Mouse (Mus musculus): Measurements from ENCODE around the gene Tmbim1.
A peak's percentile ranks its signal among the peaks of the same experiment; 100 is the strongest.
"Not testable (repeated sequence)": the region's sequence is repeated elsewhere in the genome, so short reads cannot be mapped to it uniquely, and the experiment has no call there.

Tmbim1 gene

GRCm38 (mm10) chr1:74294733-74295455, 10.5 kb downstream of the Tmbim1 start:
- DNase-seq (ENCODE audit: low spot score), result peak; percentile 54

DNA sequence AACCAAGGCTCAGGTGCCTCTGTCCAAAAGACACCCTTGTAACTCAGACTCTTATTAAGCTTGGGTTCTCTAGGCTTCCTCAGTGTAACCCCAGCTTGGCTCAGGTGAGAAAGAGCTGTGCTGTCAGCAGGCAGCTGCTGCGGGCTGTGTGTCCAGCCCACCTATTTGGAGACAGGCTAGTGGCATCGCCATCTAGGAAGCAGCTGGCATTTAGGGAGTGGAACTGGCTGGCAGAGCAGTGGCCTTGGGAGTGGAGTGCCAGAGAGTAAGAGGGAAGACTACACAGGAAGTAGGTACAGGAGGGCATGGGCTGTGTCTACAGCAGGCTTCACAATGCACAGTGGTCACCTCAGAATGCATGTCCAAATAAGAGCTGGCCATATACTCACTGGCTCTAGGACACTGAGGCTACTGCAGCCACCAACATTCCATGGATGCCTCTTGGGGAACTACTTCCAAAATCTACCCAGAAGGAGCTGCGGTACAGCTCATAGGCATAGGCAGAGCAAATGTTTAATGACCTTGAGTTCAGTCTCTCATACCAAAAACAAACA, 11.3 kb downstream of the Tmbim1 start:
- DNase-seq (ENCODE audit: low spot score), result no peak

GRCm38 (mm10) chr1:74293306-74293960, 12.0 kb downstream of the Tmbim1 start:
- no peak for DNase-seq (ENCODE audit: low spot score)

GRCm38 (mm10) chr1:74292331-74293020, 12.9 kb downstream of the Tmbim1 start:
- DNase-seq (ENCODE audit: low spot score), result no peak

- DNase-seq (ENCODE audit: low spot score), result no peak
These were observed 15.3 kb downstream of the Tmbim1 start for GRCm38 (mm10) chr1:74290141-74290540.

DNA sequence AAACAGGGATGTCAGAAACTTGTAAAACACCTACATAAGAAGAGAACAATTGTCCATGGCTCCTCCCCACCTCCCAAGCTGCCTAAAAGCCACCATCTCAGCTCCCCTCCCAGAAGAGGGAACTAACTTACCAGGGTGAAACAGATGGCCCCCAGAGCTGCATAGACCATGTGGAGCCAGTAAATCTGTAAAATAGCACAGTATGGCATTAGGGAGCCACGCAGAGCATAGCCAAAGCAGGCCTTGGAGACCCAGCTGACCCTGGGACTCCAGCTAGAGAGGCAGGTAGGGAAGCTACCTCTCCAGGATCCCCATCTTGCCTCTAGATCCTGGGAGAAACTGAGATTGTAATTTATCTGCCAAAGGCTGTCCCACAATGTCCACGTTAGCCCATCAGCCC, 15.7 kb downstream of the Tmbim1 start:
- DNase-seq (ENCODE audit: low spot score), result no peak

- no peak for DNase-seq (ENCODE audit: low spot score)
These were observed 16.2 kb downstream of the Tmbim1 start for GRCm38 (mm10) chr1:74289248-74289647.

DNA sequence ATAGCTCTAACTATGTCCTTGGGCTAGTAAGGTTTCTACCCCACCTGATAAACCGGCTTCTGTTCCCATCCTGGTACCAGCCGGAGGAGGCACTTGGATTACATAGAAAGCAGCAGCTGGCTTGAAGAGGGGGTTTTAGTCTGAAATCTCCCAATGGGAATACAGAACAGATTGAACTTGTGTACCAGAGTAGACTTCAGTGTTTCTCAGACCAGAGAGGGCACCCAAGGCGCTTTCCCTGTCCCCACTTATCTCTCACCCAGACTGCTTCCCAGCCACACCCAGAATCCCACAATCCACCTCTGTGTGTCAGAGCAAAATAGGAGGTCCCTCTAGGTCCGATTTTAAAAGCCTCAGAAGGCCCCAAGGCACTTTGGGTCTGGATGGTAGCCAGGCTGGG, 17.1 kb downstream of the Tmbim1 start:
- no peak for DNase-seq (ENCODE audit: low spot score)

- not testable (repeated sequence) for DNase-seq (ENCODE audit: low spot score)
These were observed 18.4 kb downstream of the Tmbim1 start for GRCm38 (mm10) chr1:74286869-74287607.

DNA sequence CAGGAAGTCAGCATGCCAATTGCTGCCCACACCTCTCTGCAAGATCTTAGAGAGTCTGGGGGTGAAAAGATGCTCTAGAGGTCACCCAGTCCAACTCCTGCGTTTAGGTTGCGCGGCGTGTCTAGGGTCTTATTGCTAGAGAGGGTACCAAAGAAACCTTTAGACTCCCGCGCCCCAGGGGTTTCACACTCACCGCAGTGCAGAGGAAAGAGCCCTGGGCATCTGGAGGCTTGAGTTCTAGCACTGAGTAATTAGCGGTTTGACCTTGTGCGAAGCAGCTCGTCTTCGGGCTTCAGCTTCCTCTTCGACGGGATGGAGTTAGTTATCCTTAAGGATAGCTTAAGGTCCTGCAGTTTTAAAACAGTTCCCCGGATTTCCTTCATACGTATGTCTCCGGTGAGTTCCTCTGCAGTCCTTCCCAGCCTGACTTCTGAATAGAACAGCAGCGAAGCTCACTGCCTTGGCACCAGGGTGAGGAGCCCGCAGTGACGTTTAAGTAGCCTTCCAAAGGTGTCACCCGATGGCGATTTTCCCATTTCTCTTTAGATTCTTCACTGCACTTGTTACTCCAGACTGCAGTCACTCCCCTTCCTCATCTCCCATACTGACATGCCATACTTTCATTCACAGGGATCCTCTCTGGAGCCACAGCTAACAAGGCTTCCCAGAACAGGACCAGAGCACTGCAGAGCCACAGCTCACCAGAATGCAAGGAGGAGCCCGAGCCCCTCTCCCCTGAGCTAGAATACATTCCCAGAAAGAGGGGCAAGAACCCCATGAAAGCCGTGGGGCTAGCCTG, 20.0 kb downstream of the Tmbim1 start:
- peak; percentile 60 for DNase-seq (ENCODE audit: low spot score)

- peak; percentile 100 for DNase-seq (ENCODE audit: low spot score)
These were observed 20.8 kb downstream of the Tmbim1 start, which contains the start of the genes Aamp and Pnkd for GRCm38 (mm10) chr1:74284543-74285160. Aamp (minus strand) TSS chr1:74284738. Pnkd (plus strand) TSS chr1:74284930.

DNA sequence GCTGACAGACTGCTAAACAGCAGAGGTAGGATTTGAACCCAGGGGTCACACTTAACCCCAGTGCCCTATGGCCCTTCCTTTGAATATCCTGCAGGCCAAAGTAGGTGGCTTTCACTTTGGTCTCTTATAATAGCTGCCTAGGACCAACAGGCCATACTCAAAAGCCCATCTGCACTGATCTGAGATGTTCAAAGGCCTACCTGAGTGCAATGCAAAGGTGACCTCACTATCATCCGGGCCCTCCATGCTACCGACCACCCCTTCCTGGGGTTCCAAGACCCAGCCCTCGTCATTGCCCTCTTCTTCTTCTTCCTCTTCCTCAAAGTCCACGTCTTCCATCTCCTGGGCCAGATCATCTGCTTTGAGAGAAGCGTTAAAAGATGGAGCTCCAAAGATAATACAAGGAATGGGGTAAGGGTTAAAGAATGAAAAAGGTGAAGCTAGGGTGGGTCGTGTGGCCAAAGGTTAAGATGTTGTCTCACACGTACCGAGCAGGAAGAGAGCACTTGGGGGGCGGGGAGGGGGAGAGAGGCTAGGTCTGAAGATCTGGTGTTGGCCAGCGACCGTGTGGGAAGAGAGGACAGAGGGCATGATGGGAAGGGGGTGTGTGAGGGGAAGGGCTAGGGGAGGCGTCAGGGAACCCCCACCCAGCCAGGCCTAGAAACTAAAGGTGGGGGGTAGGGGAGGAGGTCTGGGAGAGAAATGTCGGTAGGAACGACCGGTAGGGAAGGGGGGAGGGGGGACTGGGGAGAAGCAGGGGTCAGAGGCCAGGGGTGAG, 21.5 kb downstream of the Tmbim1 start:
- DNase-seq (ENCODE audit: low spot score), result peak; percentile 73

DNA sequence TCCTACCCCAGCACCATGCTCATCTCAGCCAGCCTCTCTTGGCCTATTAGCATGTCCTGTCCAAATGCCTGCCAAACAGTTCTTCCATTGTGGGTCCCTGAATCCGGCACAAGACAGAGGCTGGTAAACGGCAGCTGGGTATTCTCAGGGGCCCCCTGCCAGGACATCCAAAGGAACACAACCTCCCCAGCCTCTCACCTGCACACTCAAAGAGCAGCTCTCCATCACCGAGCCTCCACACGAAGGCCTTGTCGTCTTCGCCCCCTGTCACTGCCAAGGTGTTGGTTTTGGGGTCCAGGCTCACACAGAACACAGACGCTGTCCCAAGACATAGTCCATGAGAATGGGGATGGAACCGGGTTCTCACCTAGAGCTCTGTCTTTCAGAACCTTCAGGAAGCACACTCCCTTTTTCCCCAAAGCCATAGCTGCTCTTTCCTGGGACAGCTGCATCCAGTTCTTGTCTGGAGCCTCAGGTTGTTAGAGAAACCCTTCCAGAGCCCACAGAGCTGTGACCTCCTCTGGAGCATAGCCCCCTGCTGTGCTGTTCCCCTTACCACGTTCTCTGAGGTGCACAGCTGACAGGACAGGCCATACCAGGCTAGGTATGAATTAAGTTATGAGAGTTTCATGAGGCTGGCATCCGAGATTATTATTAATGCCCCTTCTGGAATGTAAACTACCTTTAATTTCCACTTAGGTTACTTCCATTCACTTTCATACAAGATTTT, 22.4 kb downstream of the Tmbim1 start:
- no peak for DNase-seq (ENCODE audit: low spot score)

DNA sequence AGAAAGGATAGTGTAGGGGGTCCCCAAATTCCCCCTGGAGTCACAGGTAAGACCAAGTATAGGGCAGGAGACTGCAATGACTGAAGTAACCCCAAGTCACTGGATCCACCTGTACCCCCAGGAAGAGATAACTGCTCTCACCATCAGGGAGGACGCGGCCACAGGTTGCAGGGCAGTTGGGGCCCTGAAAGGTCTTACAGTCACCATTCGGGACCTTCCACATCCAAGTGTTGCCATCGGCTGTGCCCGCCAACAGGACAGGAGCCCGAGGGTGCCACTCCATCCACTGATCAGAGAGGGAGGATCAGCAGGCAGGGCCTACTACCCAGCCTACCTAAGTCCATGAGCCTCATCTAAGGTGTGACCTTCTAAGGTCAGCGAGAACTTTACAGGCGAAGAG, 23.5 kb downstream of the Tmbim1 start:
- DNase-seq (ENCODE audit: low spot score), result no peak

- DNase-seq (ENCODE audit: low spot score), result no peak
These were observed 24.1 kb downstream of the Tmbim1 start for GRCm38 (mm10) chr1:74281372-74281771.

DNA sequence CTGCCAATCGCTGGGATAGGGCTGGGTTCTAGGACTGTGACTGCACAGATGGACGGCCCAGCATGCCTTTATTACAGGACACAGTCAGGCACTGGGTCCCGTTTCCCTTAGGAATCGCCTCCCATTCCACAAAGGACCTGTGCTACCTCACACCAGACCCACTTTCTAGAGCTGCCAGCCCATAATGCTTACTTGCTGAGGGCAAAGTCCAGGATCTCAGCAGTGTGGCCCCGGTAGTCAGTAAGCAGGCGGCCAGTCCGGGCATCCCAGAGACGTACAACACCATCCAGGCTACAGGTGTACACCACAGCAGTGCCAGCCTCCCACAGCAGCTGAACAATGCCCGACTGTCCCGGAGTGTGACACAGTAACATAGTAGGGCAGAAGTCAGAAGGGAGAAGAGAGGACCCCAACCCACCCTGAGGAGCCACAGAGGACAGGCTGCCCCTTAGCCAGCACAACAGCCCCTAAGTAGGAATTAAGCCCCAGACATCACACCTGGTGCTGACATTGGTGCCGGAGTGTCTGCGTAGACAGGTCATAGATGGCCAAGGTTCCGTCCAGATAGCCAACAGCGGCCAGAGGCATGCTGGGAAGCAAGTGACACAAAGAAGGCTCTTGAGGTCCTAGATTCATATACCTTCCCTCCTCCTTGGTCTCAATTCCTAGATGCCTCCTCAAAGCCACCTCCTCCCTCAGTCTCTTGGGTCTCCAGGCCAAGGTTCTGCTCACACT, 24.7 kb downstream of the Tmbim1 start:
- no peak for DNase-seq (ENCODE audit: low spot score)

DNA sequence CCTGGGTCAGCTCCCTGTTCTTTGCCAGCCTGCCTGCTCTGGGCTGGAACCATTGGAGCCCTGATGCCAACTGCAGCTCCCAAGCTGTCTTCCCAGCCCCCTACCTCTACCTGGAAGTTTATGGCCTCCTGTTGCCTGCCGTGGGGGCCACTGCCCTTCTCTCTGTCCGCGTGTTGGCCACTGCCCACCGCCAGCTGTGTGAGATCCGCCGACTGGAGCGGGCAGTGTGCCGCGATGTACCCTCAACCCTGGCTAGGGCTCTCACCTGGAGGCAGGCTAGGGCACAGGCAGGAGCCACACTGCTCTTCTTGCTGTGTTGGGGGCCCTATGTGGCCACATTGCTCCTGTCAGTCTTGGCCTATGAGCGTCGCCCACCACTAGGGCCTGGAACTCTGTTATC, 26.4 kb downstream of the Tmbim1 start:
- no peak for DNase-seq (ENCODE audit: low spot score)

- no peak for DNase-seq (ENCODE audit: low spot score)
These were observed 26.9 kb downstream of the Tmbim1 start, which contains the start of gene Gpbar1 for GRCm38 (mm10) chr1:74278538-74278937. Gpbar1 (plus strand) TSS chr1:74278550.

All from MN1 (cell line).